Mouse (Mus musculus) neutrophil, adult 5-6 weeks (primary cell): ENCODE results near the gene Gap43. TPM values are rescaled to one million over a fixed set of nuclear protein-coding genes. Genes with fewer than 3 reads are reported as not detected.
"Not testable (repeated sequence)": the region's sequence is repeated elsewhere in the genome, so short reads cannot be mapped to it uniquely, and the experiment has no call there.

ENCODE experiments used
- ATAC-seq: fragments of 151-379, 151-347 bp; 2 replicates; pipeline ENCODE4 v1.8.0; 2017; ENCODE audit warnings: mild to moderate bottlenecking, moderate TSS enrichment; ENCODE audit not compliant: insufficient number of reproducible peaks, poor library complexity, low FRiP score, severe bottlenecking; ENCODE audit errors: extremely low read depth
- total RNA-seq: library from RNA; stranded (forward); fragments of 200-1000 nt; gene quantifications from 2 replicates; pipeline ENCODE4 v1.2.3, GENCODE M21; 2017

The Gap43 gene
- not detected in 2 replicates for total RNA-seq

DNA sequence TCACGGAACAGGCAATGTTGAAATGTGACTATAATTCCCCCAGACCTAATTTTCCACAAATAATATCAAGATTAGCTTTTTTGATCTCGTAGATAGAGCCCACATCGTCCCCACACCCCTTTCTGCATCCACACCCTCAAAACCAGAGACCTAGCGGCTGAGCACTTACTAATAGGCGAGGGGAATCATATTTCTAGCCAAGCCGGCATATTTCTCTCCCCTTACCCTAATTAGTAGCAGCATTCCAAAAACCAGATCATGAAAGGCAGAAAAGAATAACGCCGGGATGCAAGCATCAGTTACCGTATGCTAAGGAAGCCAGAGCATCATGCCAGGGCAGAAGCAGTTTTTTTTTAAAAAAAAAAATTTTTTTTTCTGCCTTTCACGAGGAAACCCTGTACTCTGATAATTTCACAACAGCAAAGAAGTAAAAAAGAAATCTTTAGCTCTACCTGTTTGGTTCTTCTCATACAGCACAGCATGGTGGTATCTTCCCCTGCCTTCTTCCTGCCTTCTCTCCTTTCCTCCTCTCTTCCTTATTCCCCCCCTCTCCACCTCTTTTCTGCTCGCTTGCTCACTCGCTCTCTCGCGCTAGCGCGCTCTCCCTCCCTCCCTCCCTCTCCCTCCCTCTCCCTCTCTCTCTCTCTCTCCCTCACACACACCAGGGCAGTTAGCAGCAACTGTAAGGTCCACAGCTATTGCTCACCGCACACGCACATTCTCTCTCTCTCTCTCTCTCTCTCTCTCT lies at the start of gene Gap43:
Gene Gap43, minus strand, starts transcription at position 631 of the 748 bp plus-strand sequence.
- ATAC-seq, result no peak

DNA sequence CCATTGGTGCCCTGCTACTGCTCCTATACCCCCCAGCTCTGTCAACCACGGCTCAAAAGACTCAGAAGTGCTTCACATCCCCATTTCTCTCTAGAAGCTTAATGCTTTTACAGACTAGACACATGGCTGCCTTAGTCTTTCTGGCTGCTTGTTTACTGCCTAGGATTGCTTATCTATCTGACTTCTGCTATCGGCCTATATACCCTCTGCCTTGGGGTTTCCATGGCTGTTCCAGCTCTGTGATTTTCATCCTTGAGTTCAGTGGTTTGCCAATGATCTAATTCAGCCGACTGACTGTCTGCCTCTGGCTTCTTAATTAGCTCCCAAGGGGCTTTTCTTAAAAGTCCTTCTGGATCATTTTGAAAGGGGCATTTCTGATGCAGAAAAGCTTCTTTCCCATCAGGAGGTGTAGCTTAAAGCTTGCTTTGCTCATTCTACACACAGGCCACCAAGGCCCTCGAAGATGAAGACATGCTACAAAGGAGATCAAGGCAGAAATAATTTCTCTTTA lies 40.9 kb upstream of the Gap43 start:
- ATAC-seq, result no peak

DNA sequence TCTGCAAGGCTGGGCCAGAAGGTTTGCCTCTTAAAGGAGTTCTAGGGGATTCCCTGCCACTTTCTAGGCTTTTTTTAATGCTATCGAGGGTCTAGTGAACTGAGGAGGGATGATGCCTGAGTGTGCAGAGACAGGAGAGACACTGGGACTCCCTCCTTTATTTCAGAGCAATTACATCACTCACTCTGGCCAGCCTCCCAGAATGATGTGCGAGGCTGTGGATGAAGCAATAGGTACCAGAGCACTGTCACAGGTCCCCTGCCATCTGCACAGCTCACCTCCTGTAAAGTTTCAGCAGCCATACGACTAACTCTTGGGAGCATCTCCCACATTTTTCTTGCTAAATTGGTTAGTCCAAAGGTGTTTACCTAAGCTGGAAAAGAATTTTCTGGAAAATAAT lies 40.2 kb upstream of the Gap43 start:
- no peak for ATAC-seq

DNA sequence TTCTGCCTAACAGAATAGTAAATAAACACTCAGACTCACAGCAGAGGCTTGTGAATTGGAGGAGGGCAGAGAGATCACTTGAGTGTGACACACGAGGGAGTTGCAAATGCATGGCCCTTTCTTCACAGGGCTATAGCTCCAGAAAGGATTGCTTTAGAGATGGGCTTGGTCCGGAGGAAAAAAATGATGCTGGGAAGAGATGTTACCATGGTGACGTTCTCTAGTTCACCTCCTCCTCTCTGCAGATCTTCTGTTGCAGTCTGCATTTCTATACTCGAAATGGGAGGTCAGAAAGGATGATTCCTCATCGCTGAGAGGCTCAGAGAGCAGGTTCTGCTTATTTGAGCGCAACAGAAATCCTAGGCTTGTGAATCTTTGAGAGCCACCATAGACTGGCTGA lies 29.7 kb upstream of the Gap43 start:
- ATAC-seq, result no peak

DNA sequence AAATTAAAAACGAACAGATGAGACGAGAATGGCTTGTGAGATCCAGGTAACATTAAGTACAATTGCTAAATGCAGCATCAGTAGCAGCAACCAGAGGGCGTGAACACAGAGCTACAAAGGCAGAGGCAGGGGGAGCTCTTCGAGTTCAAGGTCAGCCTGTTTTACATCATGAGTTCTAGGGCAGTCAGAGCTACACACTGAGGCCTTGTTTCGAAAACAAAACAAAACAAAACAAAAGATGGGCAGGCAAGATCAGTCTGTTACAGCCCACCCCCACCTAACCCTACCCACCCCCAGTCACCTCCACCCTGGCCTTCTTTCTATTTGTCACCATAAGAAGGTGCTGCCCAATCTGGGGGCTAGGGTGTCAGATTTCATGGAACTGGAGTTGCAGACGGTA lies 28.9 kb upstream of the Gap43 start:
- no peak for ATAC-seq

DNA sequence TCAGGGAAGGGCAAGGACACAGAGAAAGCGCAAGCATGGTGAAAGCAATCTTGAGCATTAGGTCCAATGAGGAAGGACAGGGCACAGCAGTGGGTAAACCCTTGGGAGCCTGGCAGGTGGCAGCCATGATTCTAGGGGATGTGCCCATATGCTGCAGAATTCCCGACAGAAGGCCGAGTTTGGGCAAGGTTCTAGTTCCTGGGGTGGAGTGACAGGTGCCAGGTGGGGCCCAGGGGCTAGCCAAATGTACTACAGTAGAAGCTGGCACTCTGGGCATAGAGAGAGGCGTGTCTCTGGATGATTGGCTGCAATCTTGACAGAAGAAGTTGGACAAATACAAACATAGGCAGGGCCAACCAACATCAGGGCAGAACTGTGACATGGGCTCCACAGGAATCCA lies 19.6 kb upstream of the Gap43 start:
- ATAC-seq, result no peak

DNA sequence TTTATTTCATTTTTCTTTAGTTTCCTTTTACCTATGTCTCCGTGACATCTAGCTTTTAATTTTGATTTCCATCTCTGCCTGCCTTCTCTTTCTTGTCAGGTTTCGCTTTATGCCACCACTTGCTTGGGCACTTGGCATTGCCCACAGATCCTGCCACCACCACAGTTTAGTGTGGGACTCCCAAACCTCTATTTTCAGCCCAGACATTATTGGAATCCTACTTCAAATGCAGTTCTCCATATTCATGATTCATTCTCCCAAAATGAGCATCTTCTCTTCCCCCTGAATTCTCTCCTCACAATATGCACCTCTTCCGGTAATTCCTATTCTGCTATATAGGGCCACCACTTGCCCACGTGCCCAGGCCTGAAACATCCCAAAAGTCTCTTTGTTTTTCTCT lies 17.6 kb upstream of the Gap43 start:
- ATAC-seq, result no peak

DNA sequence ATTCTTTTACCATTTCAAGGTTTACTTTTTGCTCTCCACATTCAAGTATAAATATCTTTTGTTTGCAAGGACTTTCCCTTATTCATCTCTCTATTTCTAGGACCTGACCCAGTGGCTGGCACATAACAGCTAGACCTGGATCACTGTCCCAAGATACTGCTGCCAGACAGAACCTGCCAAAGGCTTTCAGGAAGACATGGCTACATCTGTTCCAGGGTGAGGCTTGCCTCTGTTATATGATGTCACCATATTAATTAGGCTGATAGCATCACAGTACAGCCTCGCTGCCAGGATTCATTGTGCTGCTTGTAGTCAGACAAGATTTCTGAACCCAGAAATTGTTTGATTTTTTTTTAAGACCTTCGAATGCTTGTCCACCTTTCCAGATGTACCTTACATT lies 9.6 kb upstream of the Gap43 start:
- ATAC-seq, result no peak

DNA sequence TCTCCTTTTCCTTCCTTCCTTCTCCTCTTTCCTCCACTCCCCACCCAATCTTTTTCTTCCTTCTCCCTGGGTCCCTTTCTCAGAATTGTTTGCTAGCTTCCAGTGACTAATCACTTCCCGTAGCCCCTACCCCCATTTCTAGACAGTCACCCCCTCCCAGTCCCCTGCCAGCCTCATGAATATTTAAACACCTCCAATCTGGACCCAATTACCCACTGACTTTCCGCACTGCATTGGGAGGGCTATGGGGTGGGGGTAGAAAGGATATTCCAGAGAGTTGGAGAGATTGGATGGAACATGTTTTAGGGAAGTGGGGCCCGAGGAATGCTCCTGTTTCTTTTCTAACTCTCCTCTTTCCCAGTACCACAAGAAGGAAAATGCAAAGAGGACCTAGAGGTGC lies 414 bp upstream of the Gap43 start:
- not testable (repeated sequence) for ATAC-seq

DNA sequence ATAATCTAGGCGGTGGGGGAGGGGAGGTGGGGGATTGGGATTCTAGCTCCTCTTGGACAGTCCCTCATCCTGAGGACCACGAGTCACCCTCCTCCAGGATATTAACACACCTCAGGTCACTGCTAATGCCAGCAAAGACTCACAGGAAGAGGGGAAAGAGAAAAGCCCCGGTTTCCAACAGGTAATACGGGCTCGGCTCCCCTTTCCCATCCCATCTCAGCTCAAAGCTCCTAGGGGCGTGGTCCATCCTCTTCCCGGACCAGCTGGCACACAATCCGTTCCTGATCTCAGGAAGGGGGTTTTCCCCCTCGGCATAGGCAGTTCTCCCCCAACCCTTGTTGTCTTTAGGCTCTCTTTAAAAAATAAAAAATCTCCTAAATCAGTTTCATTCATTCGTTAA lies 939 bp downstream of the Gap43 start:
- ATAC-seq, result no peak

DNA sequence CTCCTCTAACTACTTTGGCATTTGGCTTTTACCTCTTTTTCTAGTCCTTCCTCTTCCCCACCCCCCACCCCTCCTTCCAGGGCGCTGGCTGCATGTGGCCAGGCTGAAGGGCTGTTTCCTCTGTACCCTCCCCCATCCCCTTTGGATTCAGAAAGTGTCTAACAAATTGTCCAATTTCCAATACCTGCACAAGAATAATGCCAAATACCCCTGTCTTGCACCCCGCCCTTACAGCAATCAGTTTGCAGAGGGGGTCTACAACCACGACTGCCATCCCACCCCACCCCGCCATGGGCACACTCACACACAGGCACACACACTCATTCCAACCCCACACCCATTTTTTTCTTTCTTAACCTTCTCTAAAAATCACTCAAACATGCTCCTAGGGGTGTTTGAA lies 1.5 kb downstream of the Gap43 start:
- ATAC-seq, result no peak

DNA sequence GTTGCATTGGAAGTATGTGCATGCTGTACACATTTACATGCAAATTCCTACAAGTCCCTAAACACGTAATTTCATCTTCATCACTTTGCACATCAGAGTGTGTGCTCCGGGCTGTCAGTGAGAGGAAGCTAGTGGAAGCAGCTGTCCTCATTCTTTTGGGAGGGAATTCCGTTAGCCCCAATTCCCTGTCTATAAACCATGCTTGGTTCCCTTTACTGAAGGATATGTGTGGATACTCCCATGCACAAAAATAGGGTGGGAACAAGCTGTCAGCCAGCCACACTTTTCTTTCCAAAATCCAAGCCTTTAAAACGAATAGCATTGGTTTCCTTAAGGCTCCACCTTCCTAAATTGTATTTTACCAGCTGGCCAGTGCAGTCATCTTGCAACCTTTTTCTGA lies 2.1 kb downstream of the Gap43 start:
- no peak for ATAC-seq

DNA sequence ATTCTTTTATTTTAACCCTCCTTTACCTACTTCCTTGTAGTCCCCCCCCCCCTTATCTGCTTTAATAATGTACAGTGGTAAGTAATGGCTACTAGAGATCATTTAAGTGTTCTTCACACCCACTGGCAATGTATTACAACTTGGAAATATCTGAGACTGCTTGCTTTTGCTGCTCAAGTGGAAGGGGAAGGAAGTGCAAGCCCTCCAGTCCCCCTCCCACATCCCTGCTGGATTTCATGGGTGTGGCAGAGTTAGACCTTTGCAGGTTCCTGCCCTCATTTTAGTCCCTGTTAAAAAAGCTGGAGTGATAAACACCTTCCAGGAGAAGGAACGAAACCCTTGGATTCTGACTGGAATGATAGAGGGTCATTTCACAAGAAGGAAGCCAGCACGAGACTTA lies 2.8 kb downstream of the Gap43 start:
- ATAC-seq, result no peak

DNA sequence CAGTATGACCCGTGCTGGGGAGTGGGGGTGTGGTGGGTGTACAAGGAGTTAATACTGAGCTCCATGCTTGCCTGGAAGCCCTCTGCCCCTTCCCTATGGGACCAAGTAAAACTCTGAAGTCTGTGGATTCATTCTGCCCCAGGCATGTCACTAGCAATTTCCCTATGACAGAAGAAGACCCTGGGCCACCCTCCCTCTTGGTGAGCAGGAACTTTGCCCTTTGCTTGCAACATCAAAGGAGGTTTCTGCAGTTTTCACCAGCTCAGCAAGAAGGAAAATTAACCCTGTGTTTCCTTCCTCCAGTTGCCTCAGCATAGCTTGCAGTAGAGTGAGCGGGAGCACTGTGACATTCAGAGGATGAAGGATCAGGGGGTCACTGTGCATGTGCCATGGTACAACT lies 3.8 kb downstream of the Gap43 start:
- no peak for ATAC-seq

DNA sequence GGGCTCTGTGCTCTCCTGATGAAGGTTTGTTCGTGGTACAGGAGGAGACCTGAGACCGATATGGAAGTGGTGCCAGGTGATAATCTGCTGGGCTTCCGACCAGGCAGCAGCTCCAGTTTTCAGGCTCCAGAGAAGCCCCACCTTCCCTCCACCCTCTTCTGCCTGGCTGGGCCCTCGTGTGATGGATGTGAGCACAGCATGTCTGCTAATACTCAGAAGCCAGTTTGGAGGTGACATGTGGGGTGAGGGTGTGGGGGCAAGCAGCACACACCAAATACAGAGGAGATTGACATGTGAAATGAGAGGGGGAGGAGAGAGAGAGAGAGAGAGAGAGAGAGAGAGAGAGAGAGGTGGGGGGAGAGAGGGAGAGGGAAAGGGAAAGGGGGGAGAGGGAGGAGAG lies 8.1 kb downstream of the Gap43 start:
- no peak for ATAC-seq

DNA sequence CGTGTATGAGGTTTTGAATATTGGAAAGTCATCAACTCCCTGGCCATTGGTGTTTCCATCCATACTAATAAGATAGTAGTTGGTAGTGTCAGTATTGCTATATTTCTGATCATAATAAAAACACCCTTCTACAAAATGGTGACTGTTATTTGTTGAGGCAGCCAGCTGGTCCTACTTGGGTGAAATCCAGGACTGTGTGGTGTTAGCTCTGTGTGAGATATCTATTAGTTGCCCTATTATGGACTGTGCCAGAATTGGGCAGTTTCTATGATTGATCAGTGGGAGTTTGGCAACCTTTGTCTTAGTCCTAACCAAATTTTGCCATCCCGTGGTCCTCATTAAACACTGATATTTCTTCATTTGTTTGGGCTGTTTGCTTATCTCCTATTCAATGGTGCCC lies 14.3 kb downstream of the Gap43 start:
- no peak for ATAC-seq

DNA sequence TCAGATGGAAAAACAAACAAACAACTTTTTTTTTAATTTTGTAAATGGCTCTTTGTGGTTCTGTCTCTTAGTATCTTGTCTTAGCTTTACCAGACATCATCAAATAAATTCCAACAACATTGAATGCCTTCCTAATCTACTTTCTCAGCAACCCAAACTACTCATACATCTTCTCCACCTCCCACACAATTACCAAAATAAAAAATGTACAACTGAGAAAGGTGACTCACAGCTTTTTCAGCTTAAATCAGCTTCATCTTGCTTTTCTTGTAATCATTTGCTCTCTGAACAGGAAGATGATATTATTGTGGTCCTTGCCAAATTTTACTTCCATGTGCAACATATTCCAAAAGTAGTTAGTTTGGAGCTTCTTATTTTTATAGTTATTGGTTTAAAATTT lies 14.9 kb downstream of the Gap43 start:
- no peak for ATAC-seq

DNA sequence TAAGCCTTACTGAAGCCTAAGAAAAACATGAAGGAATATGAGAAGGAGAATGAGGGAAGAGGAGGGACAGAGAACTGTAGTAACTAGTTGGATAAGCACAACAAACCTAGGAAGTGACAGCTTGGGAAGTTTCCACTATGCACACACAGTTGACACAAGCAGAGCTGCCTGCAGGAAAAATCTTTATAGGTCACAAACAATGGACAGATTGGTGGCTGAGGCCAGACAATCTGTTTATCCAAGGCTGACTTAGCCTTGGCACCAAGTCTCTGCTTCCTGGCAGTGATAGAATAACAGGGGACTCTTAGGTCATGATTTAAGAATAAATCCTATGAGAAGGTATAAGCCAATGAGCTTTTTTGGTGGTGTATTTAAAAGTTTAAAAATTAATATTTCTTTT lies 20.6 kb downstream of the Gap43 start:
- no peak for ATAC-seq

DNA sequence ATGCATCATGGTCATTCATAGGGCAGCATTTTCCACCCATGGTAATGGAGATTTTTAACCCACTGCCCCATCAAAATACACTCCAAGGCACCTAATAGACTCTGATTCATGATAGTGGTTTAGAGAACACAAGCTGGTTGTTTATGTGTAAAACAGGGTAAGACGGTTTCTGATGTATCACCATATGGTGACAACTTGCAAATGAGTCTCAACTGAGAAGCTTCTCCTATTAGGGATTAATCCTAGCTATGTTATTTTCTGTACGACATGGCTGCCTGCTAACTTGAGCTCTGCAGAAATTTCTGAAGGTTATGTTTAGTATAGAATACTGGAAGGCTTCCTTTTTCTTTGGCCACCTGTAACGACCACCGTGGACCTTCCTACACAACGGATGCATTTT lies 21.1 kb downstream of the Gap43 start:
- no peak for ATAC-seq

DNA sequence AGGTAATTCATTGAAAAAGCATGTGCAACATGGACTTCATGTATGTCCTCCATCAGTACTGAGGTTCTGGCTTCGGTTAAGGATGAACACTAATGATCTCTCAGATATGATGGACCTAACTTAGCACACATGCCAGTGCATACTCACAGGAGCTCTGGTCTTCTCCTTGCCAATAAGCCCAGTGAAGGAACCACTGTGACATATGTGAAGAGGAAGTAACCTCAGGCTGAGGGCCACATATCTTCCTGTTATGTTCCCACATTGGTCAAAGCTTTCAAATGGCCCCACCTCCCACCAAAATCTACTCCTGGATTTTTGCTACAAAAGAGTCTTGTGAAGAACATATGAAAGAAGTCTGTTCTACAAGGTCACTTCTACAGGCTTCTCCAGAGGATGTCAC lies 28.3 kb downstream of the Gap43 start:
- ATAC-seq, result no peak

DNA sequence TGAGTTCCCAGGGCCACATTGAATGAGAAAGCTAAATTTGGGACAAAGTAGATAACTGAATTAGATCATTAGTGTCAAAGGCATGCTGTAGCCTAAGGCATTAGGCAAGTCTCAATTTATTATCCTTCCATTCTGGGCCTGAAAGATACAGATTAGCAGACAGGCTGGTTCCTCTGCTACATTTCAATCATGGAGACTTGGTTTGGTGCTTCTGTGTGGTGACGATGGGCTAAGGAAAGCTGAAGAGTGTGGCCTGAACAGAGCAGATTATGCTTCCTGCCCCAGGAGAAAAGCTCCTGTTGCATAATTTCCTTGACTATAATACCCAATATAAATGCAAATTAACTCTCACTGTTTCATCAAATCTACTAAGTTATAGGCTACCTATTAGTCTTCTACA lies 31.7 kb downstream of the Gap43 start:
- no peak for ATAC-seq
